Mouse (Mus musculus) hindbrain, embryonic 14.5 days (tissue): Measurements from ENCODE around the gene Fuca1. TPM values are rescaled to one million over a fixed set of nuclear protein-coding genes. Genes with fewer than 3 reads are reported as not detected.

Experiments
- ATAC-seq: fragments of 200-750 bp; cut with Nextera tagmentation; 2 replicates; pipeline ENCODE4 v1.8.0; 2017; ENCODE audit warnings: moderate number of reproducible peaks, mild to moderate bottlenecking, moderate TSS enrichment, moderate library complexity; ENCODE audit not compliant: low FRiP score
- DNase-seq: peaks from one replicate; pipeline ENCODE4 v3.0.0-alpha.2; 2015; ENCODE audit warnings: low spot score
- H3K27ac ChIP-seq: fragments of 300-500 bp; sonication (generic); 2 replicates; pipeline ENCODE4 v1.5.1; 2014; ENCODE audit warnings: mild to moderate bottlenecking, moderate library complexity
- H3K27me3 ChIP-seq: fragments of 300-500 bp; sonication (generic); 2 replicates; pipeline ENCODE4 v1.6.1; 2014; ENCODE audit warnings: mild to moderate bottlenecking, low read length, mixed read lengths; ENCODE audit not compliant: control insufficient read depth, insufficient read depth
- H3K36me3 ChIP-seq: fragments of 300-500 bp; sonication (generic); replicated peaks from 2 replicates; pipeline ENCODE4 v1.6.1; 2014; ENCODE audit not compliant: control insufficient read depth, insufficient read depth
- H3K4me1 ChIP-seq: fragments of 300-500 bp; sonication (generic); replicated peaks from 2 replicates; pipeline ENCODE4 v1.6.1; 2014; ENCODE audit warnings: antibody characterized with exemption, low read length, mixed read lengths; ENCODE audit not compliant: control insufficient read depth, insufficient read depth
- H3K4me2 ChIP-seq: fragments of 300-500 bp; sonication (generic); replicated peaks from 2 replicates; pipeline ENCODE4 v1.6.1; 2014; ENCODE audit warnings: mild to moderate bottlenecking, moderate library complexity
- H3K4me3 ChIP-seq: fragments of 300-500 bp; sonication (generic); replicated peaks from 2 replicates; pipeline ENCODE4 v1.5.1; 2014; ENCODE audit warnings: mild to moderate bottlenecking, low read length
- H3K9ac ChIP-seq: fragments of 300-500 bp; sonication (generic); 2 replicates; pipeline ENCODE4 v1.6.1; 2014
- H3K9me3 ChIP-seq: fragments of 300-500 bp; sonication (generic); 2 replicates; pipeline ENCODE4 v1.6.1; 2016; ENCODE audit warnings: low read length; ENCODE audit not compliant: control insufficient read depth
- WGBS: fragments of 180-500 bp; shearing (Covaris S2); extraction: QIAGEN DNeasy Blood & Tissue Kit; methylation state at CpG from one replicate; pipeline ENCODE4 v1.1.7; 2014; 5-methylcytosine and 5-hydroxymethylcytosine counted together
- polyA plus RNA-seq: library from polyadenylated mRNA; unstranded; fragments of >200 nt; fragmentation: Nextera tagmentation; extraction: Ambion mirVana; gene quantifications from 2 replicates; pipeline ENCODE4 v1.2.1, GENCODE M21; 2014

The Fuca1 gene
- polyA plus RNA-seq, 1 experiment from 2014 or later = 72.0 TPM

- Histone ChIP-seq H3K9ac (peak overlapping the region; percentile 84), H3K4me2 (peak overlapping the region; percentile 93), H3K36me3 (peaks cover 26% of the 10 kb centered on the region), H3K9me3 (no peaks in the 10 kb centered on the region), H3K4me3 (peak overlapping the region; percentile 97), H3K27ac (peak overlapping the region; percentile 90), H3K27me3 (no peaks in the 10 kb centered on the region), H3K4me1 (peaks cover 13% of the 10 kb centered on the region)
- 8% methylated on average over 21 of the region's 23 CpGs for WGBS
- no peak for DNase-seq
- no peak for ATAC-seq
Observed at GRCm38 (mm10) chr4:135986301-135986942, 65.9 kb downstream of the Fuca1 start.

GRCm38 (mm10) chr4:135986943-135987710 is 66.6 kb downstream of the Fuca1 start, which contains the start of gene Pithd1:
Gene Pithd1, minus strand, starts transcription at chr4:135987264.
- no peaks in the 10 kb centered on the region for H3K27me3 ChIP-seq
- peak; percentile 94 for DNase-seq
- H3K4me3 ChIP-seq = peak within 1 kb of the TSS; percentile 97
- peak within 1 kb of the TSS; percentile 84 for H3K9ac ChIP-seq
- peaks cover 13% of the 10 kb centered on the region for H3K4me1 ChIP-seq
- peak within 1 kb of the TSS; percentile 93 for H3K4me2 ChIP-seq
- peak; percentile 93 for ATAC-seq
- WGBS = under 1% methylated on average over 73 of the region's 81 CpGs
- H3K36me3 ChIP-seq = peaks cover 26% of the 10 kb centered on the region
- peak within 1 kb of the TSS; percentile 90 for H3K27ac ChIP-seq
- no peaks in the 10 kb centered on the region for H3K9me3 ChIP-seq

- peaks cover 25% of the 10 kb centered on the region for H3K36me3 ChIP-seq
- peaks cover 13% of the 10 kb centered on the region for H3K4me1 ChIP-seq
- ATAC-seq = no peak
- H3K27me3 ChIP-seq = no peaks in the 10 kb centered on the region
- peak overlapping the region; percentile 97 for H3K4me3 ChIP-seq
- peak overlapping the region; percentile 90 for H3K27ac ChIP-seq
- no peaks in the 10 kb centered on the region for H3K9me3 ChIP-seq
- 65% methylated on average over 9 of the region's 9 CpGs for WGBS
- no peak for DNase-seq
- H3K9ac ChIP-seq = peak overlapping the region; percentile 84
- peak overlapping the region; percentile 93 for H3K4me2 ChIP-seq
Observed at GRCm38 (mm10) chr4:135987714-135988113, 67.2 kb downstream of the Fuca1 start.

Other genes starting within 250 kb of the Fuca1 start
- gene Ifnlr1, start 234.4 kb upstream of the Fuca1 start, polyA plus RNA-seq = 0.25 and 0.54 TPM in 2 replicates
- gene Il22ra1, start 192.6 kb upstream of the Fuca1 start, polyA plus RNA-seq = not detected in 2 replicates
- gene Myom3, start 161.0 kb upstream of the Fuca1 start, polyA plus RNA-seq = 0.09 TPM in 1 of 2 replicates, not detected in the other
- 200 and 208 TPM in 2 replicates for gene Srsf10, start 65.0 kb upstream of the Fuca1 start, polyA plus RNA-seq
- gene Pnrc2, start 46.9 kb upstream of the Fuca1 start, polyA plus RNA-seq = 95.0 and 105 TPM in 2 replicates
- gene Cnr2, start 25.3 kb upstream of the Fuca1 start, polyA plus RNA-seq = 0.13 and 0.17 TPM in 2 replicates
- 60.3 and 63.3 TPM in 2 replicates for gene Hmgcl, start 25.7 kb downstream of the Fuca1 start, polyA plus RNA-seq
- gene Gale, start 43.0 kb downstream of the Fuca1 start, polyA plus RNA-seq = 41.9 and 42.9 TPM in 2 replicates
- gene Lypla2, start 51.9 kb downstream of the Fuca1 start, polyA plus RNA-seq = 183 and 191 TPM in 2 replicates
- 60.7 and 65.5 TPM in 2 replicates for gene Pithd1, start 66.5 kb downstream of the Fuca1 start, polyA plus RNA-seq
- gene Eloa, start 101.0 kb downstream of the Fuca1 start, polyA plus RNA-seq = 31.1 and 33.3 TPM in 2 replicates
- 264 and 303 TPM in 2 replicates for gene Rpl11, start 132.7 kb downstream of the Fuca1 start, polyA plus RNA-seq
- 194 and 206 TPM in 2 replicates for gene Id3, start 222.8 kb downstream of the Fuca1 start, polyA plus RNA-seq